Mouse (Mus musculus) neural tube, embryonic 14.5 days (tissue): Measurements from ENCODE around the gene Lima1. TPM values are rescaled to one million over a fixed set of nuclear protein-coding genes. Genes with fewer than 3 reads are reported as not detected.

Source experiments
- ATAC-seq: fragments of 200-750 bp; cut with Nextera tagmentation; 2 replicates; pipeline ENCODE4 v1.8.0; 2017; ENCODE audit warnings: low read depth, mild to moderate bottlenecking, moderate TSS enrichment, moderate library complexity
- H3K27ac ChIP-seq: fragments of 300-500 bp; sonication (generic); 2 replicates; pipeline ENCODE4 v1.5.1; 2014; ENCODE audit warnings: low read depth, mild to moderate bottlenecking, control low read depth, low read length, moderate library complexity, mixed read lengths
- H3K27me3 ChIP-seq: fragments of 300-500 bp; sonication (generic); 2 replicates; pipeline ENCODE4 v1.6.1; 2014; ENCODE audit warnings: low read length; ENCODE audit not compliant: control insufficient read depth, insufficient read depth
- H3K36me3 ChIP-seq: fragments of 300-500 bp; sonication (generic); 2 replicates; pipeline ENCODE4 v1.6.1; 2014; ENCODE audit warnings: low read length, mixed read lengths; ENCODE audit not compliant: control insufficient read depth, insufficient read depth
- H3K4me1 ChIP-seq: fragments of 300-500 bp; sonication (generic); 2 replicates; pipeline ENCODE4 v1.6.1; 2014; ENCODE audit warnings: low read length; ENCODE audit not compliant: control insufficient read depth, insufficient read depth
- H3K4me2 ChIP-seq: fragments of 300-500 bp; sonication (generic); 2 replicates; pipeline ENCODE4 v1.6.1; 2014; ENCODE audit warnings: mild to moderate bottlenecking, low read depth, low read length, control low read depth
- H3K4me3 ChIP-seq: fragments of 300-500 bp; sonication (generic); 2 replicates; pipeline ENCODE4 v1.5.1; 2014; ENCODE audit warnings: low read depth, low read length, control low read depth, mixed read lengths
- H3K9ac ChIP-seq: fragments of 300-500 bp; sonication (generic); replicated peaks from 2 replicates; pipeline ENCODE4 v1.6.1; 2014; ENCODE audit warnings: low read depth, mild to moderate bottlenecking, control low read depth, low read length, mixed read lengths
- H3K9me3 ChIP-seq: fragments of 300-500 bp; sonication (generic); 2 replicates; pipeline ENCODE4 v1.6.1; 2016; ENCODE audit warnings: low read length; ENCODE audit not compliant: control insufficient read depth
- whole genome bisulfite sequencing: fragments of 180-500 bp; shearing (Covaris S2); extraction: QIAGEN DNeasy Blood & Tissue Kit; methylation state at CpG from one replicate; pipeline ENCODE4 v1.1.7; 2014; 5-methylcytosine and 5-hydroxymethylcytosine counted together
- polyA plus RNA-seq: library from polyadenylated mRNA; unstranded; fragments of >200 nt; fragmentation: Nextera tagmentation; extraction: Ambion mirVana; gene quantifications from 2 replicates; pipeline ENCODE4 v1.2.1, GENCODE M21; 2014

The Lima1 gene
- polyA plus RNA-seq, 1 experiment from 2014 or later: 14.9 TPM

GRCm38 (mm10) chr15:99878541-99878940, 3.3 kb upstream of the Lima1 start:
- Histone ChIP-seq H3K27ac (no peak overlapping the region), H3K4me2 (no peak overlapping the region), H3K9me3 (no peaks in the 10 kb centered on the region), H3K4me3 (no peak overlapping the region), H3K9ac (no peak overlapping the region), H3K4me1 (peaks cover 13% of the 10 kb centered on the region), H3K36me3 (no peaks in the 10 kb centered on the region), H3K27me3 (no peaks in the 10 kb centered on the region)
- no peak for ATAC-seq
- 89% methylated on average over 5 of the region's 5 CpGs for WGBS

- 6% methylated on average over 30 of the region's 30 CpGs for WGBS
- ATAC-seq: peak; percentile 73
- H3K4me1 ChIP-seq: peaks cover 13% of the 10 kb centered on the region
- peak overlapping the region; percentile 75 for H3K4me3 ChIP-seq
- H3K4me2 ChIP-seq: peak overlapping the region; percentile 92
- H3K27ac ChIP-seq: 0 out of 2 replicates have a peak overlapping the region, but pooled peaks have one; percentile 10
- peak overlapping the region; percentile 70 for H3K9ac ChIP-seq
- H3K9me3 ChIP-seq: no peaks in the 10 kb centered on the region
- H3K27me3 ChIP-seq: no peaks in the 10 kb centered on the region
- H3K36me3 ChIP-seq: no peaks in the 10 kb centered on the region
Observed at GRCm38 (mm10) chr15:99874612-99875333, 483 bp downstream of the Lima1 start.

- peaks cover 13% of the 10 kb centered on the region for H3K4me1 ChIP-seq
- H3K9ac ChIP-seq: no peak overlapping the region
- ATAC-seq: no peak
- H3K27me3 ChIP-seq: no peaks in the 10 kb centered on the region
- H3K36me3 ChIP-seq: no peaks in the 10 kb centered on the region
- H3K4me2 ChIP-seq: no peak overlapping the region
- H3K4me3 ChIP-seq: no peak overlapping the region
- WGBS: 73% methylated on average over 3 of the region's 3 CpGs
- no peak overlapping the region for H3K27ac ChIP-seq
- no peaks in the 10 kb centered on the region for H3K9me3 ChIP-seq
Observed at GRCm38 (mm10) chr15:99872543-99872942, 2.7 kb downstream of the Lima1 start.

- H3K27me3 ChIP-seq: no peaks in the 10 kb centered on the region
- no peak overlapping the region for H3K9ac ChIP-seq
- 73% methylated on average over 4 of the region's 4 CpGs for WGBS
- no peaks in the 10 kb centered on the region for H3K4me1 ChIP-seq
- H3K9me3 ChIP-seq: no peaks in the 10 kb centered on the region
- H3K27ac ChIP-seq: no peak overlapping the region
- no peaks in the 10 kb centered on the region for H3K36me3 ChIP-seq
- H3K4me3 ChIP-seq: no peak overlapping the region
- no peak overlapping the region for H3K4me2 ChIP-seq
- no peak for ATAC-seq
Observed at GRCm38 (mm10) chr15:99867654-99868053, 7.6 kb downstream of the Lima1 start.

- Histone ChIP-seq H3K4me1 (no peaks in the 10 kb centered on the region), H3K4me3 (no peak overlapping the region), H3K27me3 (no peaks in the 10 kb centered on the region), H3K27ac (no peak overlapping the region), H3K9me3 (no peaks in the 10 kb centered on the region), H3K36me3 (no peaks in the 10 kb centered on the region), H3K9ac (no peak overlapping the region), H3K4me2 (no peak overlapping the region)
- 77% methylated on average over 15 of the region's 15 CpGs for WGBS
- ATAC-seq: no peak
Observed at GRCm38 (mm10) chr15:99866450-99867221, 8.6 kb downstream of the Lima1 start.

GRCm38 (mm10) chr15:99865942-99866341, 9.3 kb downstream of the Lima1 start:
- H3K9me3 ChIP-seq: no peaks in the 10 kb centered on the region
- WGBS: 59% methylated on average over 5 of the region's 5 CpGs

GRCm38 (mm10) chr15:99865494-99865941, 9.7 kb downstream of the Lima1 start:
- 91% methylated on average over 20 of the region's 20 CpGs for WGBS

More at GRCm38 (mm10) chr15:99865942-99866341, 9.3 kb downstream of the Lima1 start:
- Histone ChIP-seq H3K4me2 (no peak overlapping the region), H3K36me3 (no peaks in the 10 kb centered on the region), H3K9ac (no peak overlapping the region), H3K27me3 (no peaks in the 10 kb centered on the region), H3K4me3 (no peak overlapping the region), H3K4me1 (no peaks in the 10 kb centered on the region), H3K27ac (no peak overlapping the region)
- ATAC-seq: no peak

GRCm38 (mm10) chr15:99865046-99865445, 10.2 kb downstream of the Lima1 start:
- no peak overlapping the region for H3K4me2 ChIP-seq
- H3K27ac ChIP-seq: no peak overlapping the region
- no peak overlapping the region for H3K9ac ChIP-seq
- H3K9me3 ChIP-seq: no peaks in the 10 kb centered on the region
- 80% methylated on average over 7 of the region's 7 CpGs for WGBS
- H3K4me3 ChIP-seq: no peak overlapping the region
- no peak for ATAC-seq
- H3K36me3 ChIP-seq: no peaks in the 10 kb centered on the region
- H3K27me3 ChIP-seq: no peaks in the 10 kb centered on the region
- H3K4me1 ChIP-seq: no peaks in the 10 kb centered on the region

More at GRCm38 (mm10) chr15:99865494-99865941, 9.7 kb downstream of the Lima1 start:
- Histone ChIP-seq H3K27me3 (no peaks in the 10 kb centered on the region), H3K9ac (no peak overlapping the region), H3K4me1 (no peaks in the 10 kb centered on the region), H3K9me3 (no peaks in the 10 kb centered on the region), H3K4me3 (no peak overlapping the region), H3K4me2 (no peak overlapping the region), H3K36me3 (no peaks in the 10 kb centered on the region), H3K27ac (no peak overlapping the region)
- no peak for ATAC-seq

- Histone ChIP-seq H3K4me3 (no peak overlapping the region), H3K9me3 (no peaks in the 10 kb centered on the region), H3K27ac (no peak overlapping the region), H3K27me3 (no peaks in the 10 kb centered on the region), H3K4me2 (no peak overlapping the region), H3K9ac (no peak overlapping the region), H3K4me1 (0 out of 2 replicates have a peak, but pooled peaks cover 5% of the 10 kb centered on the region), H3K36me3 (no peaks in the 10 kb centered on the region)
- WGBS: 94% methylated on average over 8 of the region's 8 CpGs
- no peak for ATAC-seq
Observed at GRCm38 (mm10) chr15:99863786-99864185, 11.5 kb downstream of the Lima1 start.
